Mouse (Mus musculus): ENCODE results near the gene Sipa1l3. TPM values are rescaled to one million over a fixed set of nuclear protein-coding genes. Genes with fewer than 3 reads are reported as not detected.

Sipa1l3 gene
- polyA plus RNA-seq, 1 experiment from 2014 or later: 22.0 TPM

GRCm38 (mm10) chr7:29307350-29308104 lies 210.9 kb downstream of the Sipa1l3 start:
- H3K27ac ChIP-seq (ENCODE audit: low read depth, low read length): no peak overlapping the region
- peak overlapping the region; percentile 88 for H3K4me2 ChIP-seq (replicated peaks; ENCODE audit: low read depth)
- no peaks in the 10 kb centered on the region for H3K9me3 ChIP-seq (ENCODE audit: control insufficient read depth)
- peaks cover 42% of the 10 kb centered on the region for H3K27me3 ChIP-seq (replicated peaks; ENCODE audit: control insufficient read depth, insufficient read depth, low read length)
- WGBS: 2% methylated on average over 41 of the region's 42 CpGs
- ATAC-seq: peak; percentile 53
- 0 out of 2 replicates have a peak overlapping the region, but pooled peaks have one; percentile 40 for H3K9ac ChIP-seq (ENCODE audit: low read depth, low read length)
- TF ChIP-seq CTCF (IDR thresholded peaks at IDR 0.05; ENCODE audit: low read depth): no peak
- no peaks in the 10 kb centered on the region for H3K36me3 ChIP-seq (ENCODE audit: control insufficient read depth, insufficient read depth)
- H3K4me3 ChIP-seq (ENCODE audit: low read depth, low read length): peak overlapping the region; percentile 56
- no peaks in the 10 kb centered on the region; the same call in 1 of the 2 replicates for H3K4me1 ChIP-seq (replicated peaks; ENCODE audit: control insufficient read depth, insufficient read depth, low read length)

GRCm38 (mm10) chr7:29306619-29307018 lies 211.8 kb downstream of the Sipa1l3 start:
- Histone ChIP-seq H3K9me3 (ENCODE audit: control insufficient read depth) (no peaks in the 10 kb centered on the region), H3K36me3 (ENCODE audit: control insufficient read depth, insufficient read depth) (no peaks in the 10 kb centered on the region), H3K4me3 (ENCODE audit: low read depth, low read length) (no peak overlapping the region), H3K27me3 (replicated peaks; ENCODE audit: control insufficient read depth, insufficient read depth, low read length) (peaks cover 44% of the 10 kb centered on the region), H3K4me1 (replicated peaks; ENCODE audit: control insufficient read depth, insufficient read depth, low read length) (no peaks in the 10 kb centered on the region; the same call in 1 of the 2 replicates), H3K27ac (ENCODE audit: low read depth, low read length) (no peak overlapping the region), H3K4me2 (replicated peaks; ENCODE audit: low read depth) (no peak overlapping the region), H3K9ac (ENCODE audit: low read depth, low read length) (no peak overlapping the region)
- ATAC-seq: no peak
- TF ChIP-seq CTCF (IDR thresholded peaks at IDR 0.05; ENCODE audit: low read depth): peak; percentile 62
- 39% methylated on average over 7 of the region's 7 CpGs for WGBS

GRCm38 (mm10) chr7:29306108-29306507 lies 212.3 kb downstream of the Sipa1l3 start:
- Histone ChIP-seq H3K4me1 (replicated peaks; ENCODE audit: control insufficient read depth, insufficient read depth, low read length) (no peaks in the 10 kb centered on the region; the same call in 1 of the 2 replicates), H3K4me3 (ENCODE audit: low read depth, low read length) (no peak overlapping the region), H3K4me2 (replicated peaks; ENCODE audit: low read depth) (no peak overlapping the region), H3K27me3 (replicated peaks; ENCODE audit: control insufficient read depth, insufficient read depth, low read length) (peaks cover 44% of the 10 kb centered on the region), H3K9me3 (ENCODE audit: control insufficient read depth) (no peaks in the 10 kb centered on the region), H3K27ac (ENCODE audit: low read depth, low read length) (no peak overlapping the region), H3K36me3 (ENCODE audit: control insufficient read depth, insufficient read depth) (no peaks in the 10 kb centered on the region), H3K9ac (ENCODE audit: low read depth, low read length) (no peak overlapping the region)
- ATAC-seq: no peak
- WGBS: 72% methylated on average over 7 of the region's 7 CpGs
- no peak for TF ChIP-seq CTCF (IDR thresholded peaks at IDR 0.05; ENCODE audit: low read depth)

- no peak for TF ChIP-seq CTCF (IDR thresholded peaks at IDR 0.05; ENCODE audit: low read depth)
- no peak overlapping the region for H3K4me3 ChIP-seq (ENCODE audit: low read depth, low read length)
- 47% methylated on average over 9 of the region's 9 CpGs for WGBS
- H3K4me1 ChIP-seq (replicated peaks; ENCODE audit: control insufficient read depth, insufficient read depth, low read length): no peaks in the 10 kb centered on the region; the same call in 1 of the 2 replicates
- H3K27me3 ChIP-seq (replicated peaks; ENCODE audit: control insufficient read depth, insufficient read depth, low read length): peaks cover 44% of the 10 kb centered on the region
- H3K4me2 ChIP-seq (replicated peaks; ENCODE audit: low read depth): peak overlapping the region; percentile 79
- ATAC-seq: no peak
- no peaks in the 10 kb centered on the region for H3K9me3 ChIP-seq (ENCODE audit: control insufficient read depth)
- H3K27ac ChIP-seq (ENCODE audit: low read depth, low read length): no peak overlapping the region
- H3K9ac ChIP-seq (ENCODE audit: low read depth, low read length): no peak overlapping the region
- no peaks in the 10 kb centered on the region for H3K36me3 ChIP-seq (ENCODE audit: control insufficient read depth, insufficient read depth)
Observed at GRCm38 (mm10) chr7:29305263-29305988, 213.0 kb downstream of the Sipa1l3 start.

GRCm38 (mm10) chr7:29304463-29305262 lies 213.8 kb downstream of the Sipa1l3 start:
- ATAC-seq: no peak
- Histone ChIP-seq H3K27me3 (replicated peaks; ENCODE audit: control insufficient read depth, insufficient read depth, low read length) (peaks cover 44% of the 10 kb centered on the region), H3K36me3 (ENCODE audit: control insufficient read depth, insufficient read depth) (no peaks in the 10 kb centered on the region), H3K4me3 (ENCODE audit: low read depth, low read length) (peak overlapping the region; percentile 40), H3K4me2 (replicated peaks; ENCODE audit: low read depth) (peak overlapping the region; percentile 79), H3K9me3 (ENCODE audit: control insufficient read depth) (no peaks in the 10 kb centered on the region), H3K9ac (ENCODE audit: low read depth, low read length) (no peak overlapping the region), H3K27ac (ENCODE audit: low read depth, low read length) (no peak overlapping the region), H3K4me1 (replicated peaks; ENCODE audit: control insufficient read depth, insufficient read depth, low read length) (no peaks in the 10 kb centered on the region; the same call in 1 of the 2 replicates)
- TF ChIP-seq CTCF (IDR thresholded peaks at IDR 0.05; ENCODE audit: low read depth): no peak
- WGBS: 2% methylated on average over 41 of the region's 48 CpGs

Data from intestine, postnatal 0 days (tissue).